Mouse (Mus musculus) embryonic fibroblast, embryonic 13.5 days (primary cell): ENCODE measurements around the gene Spint1.

Source experiments
- CTCF ChIP-seq: IDR thresholded peaks from 2 replicates; pipeline ENCODE4 v1.5.1; 2011; ENCODE audit warnings: mild to moderate bottlenecking, control low read depth, low read length, moderate library complexity, borderline replicate concordance; ENCODE audit not compliant: insufficient read depth
- POLR2A ChIP-seq: IDR thresholded peaks from 2 replicates; pipeline ENCODE4 v1.6.1; 2011; ENCODE audit warnings: low read depth, mild to moderate bottlenecking, control low read depth, low read length, moderate library complexity

- TF ChIP-seq POLR2A: no peak
- TF ChIP-seq CTCF: no peak
Measured at GRCm38 (mm10) chr2:119203871-119204460, 33.2 kb upstream of the Spint1 start.
